Mouse (Mus musculus) stomach, postnatal 0 days (tissue): ENCODE results near the gene Cerkl.

Source experiments
- CTCF ChIP-seq: IDR thresholded peaks from 2 replicates; pipeline ENCODE4 v1.5.1; 2016; ENCODE audit warnings: antibody characterized with exemption, low read depth, mild to moderate bottlenecking, moderate library complexity
- EP300 ChIP-seq: optimal IDR thresholded peaks from 2 replicates; pipeline ENCODE3; 2016; ENCODE audit warnings: antibody characterized with exemption

- no peak for TF ChIP-seq CTCF
- TF ChIP-seq EP300 = no peak
Measured at GRCm38 (mm10) chr2:79290149-79290548, 166.4 kb downstream of the Cerkl start.
